Mouse (Mus musculus) bone marrow macrophage, adult 2 months (primary cell): Measurements from ENCODE around the gene Hemgn. TPM values are rescaled to one million over a fixed set of nuclear protein-coding genes. Genes with fewer than 3 reads are reported as not detected.

ENCODE experiments used
- H3K27ac ChIP-seq: 2 replicates; pipeline ENCODE4 v1.5.1; 2012; ENCODE audit warnings: low read depth, low read length; ENCODE audit not compliant: insufficient read depth
- H3K4me1 ChIP-seq: 2 replicates; pipeline ENCODE4 v1.6.1; 2012; ENCODE audit warnings: low read length; ENCODE audit not compliant: control insufficient read depth, insufficient read depth
- H3K4me3 ChIP-seq: 2 replicates; pipeline ENCODE4 v1.5.1; 2012; ENCODE audit warnings: mild to moderate bottlenecking, low read length, moderate library complexity; ENCODE audit not compliant: insufficient read depth
- CTCF ChIP-seq: IDR thresholded peaks from 2 replicates; pipeline ENCODE4 v1.5.1; 2012; ENCODE audit warnings: low read depth, mild to moderate bottlenecking, low read length, moderate library complexity
- POLR2A ChIP-seq: IDR thresholded peaks from 2 replicates; pipeline ENCODE4 v1.6.1; 2012; ENCODE audit warnings: mild to moderate bottlenecking, low read depth, low read length, borderline replicate concordance
- polyA plus RNA-seq: library from polyadenylated mRNA; stranded (reverse); fragments of >200 nt; gene quantifications from 2 replicates; pipeline ENCODE4 v1.2.4, GENCODE M21; 2012; ENCODE audit not compliant: missing spikeins, insufficient read depth, insufficient read length

Gene Hemgn
- polyA plus RNA-seq, result not detected in 2 replicates

DNA sequence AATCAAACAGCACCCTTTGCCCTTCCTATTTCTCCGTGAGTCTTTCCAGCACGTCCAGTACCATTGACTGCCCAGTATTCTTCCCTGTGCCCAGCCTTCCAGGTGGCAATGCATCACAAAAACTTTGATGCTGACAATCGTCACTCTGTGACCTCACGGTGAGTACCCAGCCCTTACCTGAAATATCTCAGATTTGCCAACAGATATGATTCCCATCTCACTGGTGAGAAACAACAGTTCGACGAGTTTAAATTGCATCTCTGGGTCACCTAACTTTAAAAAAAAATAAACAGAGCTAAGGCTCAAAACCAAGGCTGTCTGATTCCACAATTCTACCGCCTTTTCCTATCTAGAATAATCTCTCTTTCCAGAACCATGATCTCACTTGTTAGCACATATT lies at the start of gene Hemgn:
TSS of gene Hemgn (minus strand) at position 101 of the 400 bp plus-strand sequence.
- H3K4me1 ChIP-seq, result peaks cover 40% of the 10 kb centered on the region
- no peak within 1 kb of the TSS for H3K27ac ChIP-seq
- TF ChIP-seq POLR2A, result no peak
- no peak for TF ChIP-seq CTCF
- H3K4me3 ChIP-seq, result no peak within 1 kb of the TSS

DNA sequence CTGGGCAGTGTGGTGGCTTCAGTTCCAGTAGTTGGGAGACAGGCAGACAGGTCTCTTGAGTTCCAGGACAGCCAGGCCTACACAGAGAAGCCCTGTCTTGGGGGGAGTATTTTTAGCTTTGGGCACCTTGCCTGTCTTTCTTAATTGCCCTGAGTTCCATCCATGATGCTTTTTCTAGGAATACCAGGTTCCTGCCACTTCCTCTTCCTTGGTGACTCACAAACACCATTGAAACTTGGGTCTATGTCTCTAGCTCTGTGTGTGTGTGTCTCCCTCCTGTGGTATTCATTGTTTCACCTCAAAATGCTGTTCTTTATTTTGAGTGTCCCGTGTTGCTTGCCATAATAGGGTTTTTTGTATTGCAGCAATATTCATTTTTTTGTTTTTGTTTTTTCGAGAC lies 45.1 kb upstream of the Hemgn start:
- H3K27ac ChIP-seq, result no peak overlapping the region
- H3K4me1 ChIP-seq, result peaks cover 51% of the 10 kb centered on the region
- TF ChIP-seq CTCF (no peak), POLR2A (no peak)
- H3K4me3 ChIP-seq, result no peak overlapping the region

DNA sequence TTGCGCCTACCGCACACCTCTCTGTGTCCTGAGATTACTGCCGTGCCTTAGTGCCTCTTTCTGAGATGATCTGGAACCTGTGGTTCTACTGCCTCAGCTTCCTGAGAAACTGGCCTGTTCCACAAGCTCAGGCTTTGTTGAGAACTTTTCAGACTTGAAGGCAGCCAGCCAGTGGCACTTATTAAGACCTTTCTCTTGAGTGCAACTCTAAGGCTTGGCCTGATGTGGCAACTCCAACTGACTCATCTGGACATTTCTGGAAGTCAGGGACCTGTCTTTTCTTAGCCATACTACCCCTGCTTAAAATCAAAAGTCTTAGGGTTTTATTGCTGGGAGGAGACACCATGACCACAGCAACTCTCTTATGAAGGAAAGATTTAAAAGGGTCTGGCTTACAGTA lies 43.9 kb upstream of the Hemgn start:
- TF ChIP-seq CTCF, result no peak
- no peak for TF ChIP-seq POLR2A
- H3K4me3 ChIP-seq, result no peak overlapping the region
- peaks cover 51% of the 10 kb centered on the region for H3K4me1 ChIP-seq
- H3K27ac ChIP-seq, result peak overlapping the region; percentile 37

DNA sequence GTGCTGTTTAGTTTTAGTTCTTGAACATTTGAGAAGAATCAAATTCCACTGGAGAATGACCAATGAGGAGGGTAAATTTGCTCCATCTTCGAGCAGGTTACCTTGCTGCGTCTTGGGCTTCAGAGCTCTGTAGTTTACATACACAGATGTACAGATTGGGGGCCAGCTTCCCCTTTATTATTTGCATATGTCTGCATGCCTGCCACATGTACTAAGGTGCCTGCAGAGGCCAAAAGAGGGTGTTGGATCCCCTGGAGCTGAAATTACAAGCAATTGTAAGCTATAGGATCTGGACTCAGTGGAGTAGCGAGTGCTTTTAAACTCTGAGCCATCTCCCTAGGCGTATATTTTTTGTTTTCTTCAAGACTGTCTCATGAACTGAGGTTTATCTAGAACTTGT lies 43.5 kb upstream of the Hemgn start:
- peak overlapping the region; percentile 37 for H3K27ac ChIP-seq

DNA sequence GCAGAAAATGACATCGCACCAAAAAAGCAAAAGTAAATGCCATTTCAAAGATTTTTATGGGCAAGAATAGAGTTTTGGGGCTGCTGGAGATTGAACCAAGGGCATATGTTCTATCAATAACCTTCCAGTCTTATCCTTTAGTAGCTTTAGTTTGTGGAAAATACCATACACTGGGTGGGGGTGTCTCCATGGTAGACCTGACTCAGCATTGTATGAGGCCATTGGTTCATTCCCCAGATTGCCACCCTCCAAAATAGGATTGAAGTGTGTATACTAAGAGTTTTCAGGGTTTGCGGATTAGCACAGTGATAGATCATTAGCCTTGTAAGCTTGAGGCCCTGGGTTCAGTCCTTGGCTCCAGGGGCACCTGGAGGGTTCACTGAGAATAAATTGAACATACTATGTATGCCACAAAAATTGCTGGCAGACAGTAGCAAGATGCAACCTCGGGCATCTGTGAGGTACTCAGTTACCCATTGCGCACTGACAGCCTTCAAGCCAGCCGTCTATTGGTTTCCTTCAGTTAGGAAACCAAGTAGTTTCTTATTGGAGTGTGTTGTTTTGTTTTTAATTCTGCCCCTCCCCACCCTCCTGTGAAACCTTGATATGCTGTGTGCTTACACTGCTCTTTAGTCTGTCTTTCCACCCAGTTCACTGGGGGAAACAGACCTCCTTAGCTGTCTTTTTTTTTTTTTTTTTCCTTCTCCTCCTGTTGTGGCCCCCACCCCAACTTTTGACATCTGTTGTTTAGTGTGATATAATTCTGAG lies 41.0 kb upstream of the Hemgn start:
- no peak for TF ChIP-seq CTCF
- no peak for TF ChIP-seq POLR2A
- Histone ChIP-seq H3K27ac (peak overlapping the region; percentile 95; the same call in 1 of the 2 replicates), H3K4me3 (peak overlapping the region; percentile 69; the same call in 1 of the 2 replicates), H3K4me1 (peaks cover 50% of the 10 kb centered on the region)

More for the DNA sequence above, 43.5 kb upstream of the Hemgn start:
- H3K4me3 ChIP-seq, result no peak overlapping the region
- H3K4me1 ChIP-seq, result peaks cover 51% of the 10 kb centered on the region
- TF ChIP-seq CTCF (no peak), POLR2A (no peak)

DNA sequence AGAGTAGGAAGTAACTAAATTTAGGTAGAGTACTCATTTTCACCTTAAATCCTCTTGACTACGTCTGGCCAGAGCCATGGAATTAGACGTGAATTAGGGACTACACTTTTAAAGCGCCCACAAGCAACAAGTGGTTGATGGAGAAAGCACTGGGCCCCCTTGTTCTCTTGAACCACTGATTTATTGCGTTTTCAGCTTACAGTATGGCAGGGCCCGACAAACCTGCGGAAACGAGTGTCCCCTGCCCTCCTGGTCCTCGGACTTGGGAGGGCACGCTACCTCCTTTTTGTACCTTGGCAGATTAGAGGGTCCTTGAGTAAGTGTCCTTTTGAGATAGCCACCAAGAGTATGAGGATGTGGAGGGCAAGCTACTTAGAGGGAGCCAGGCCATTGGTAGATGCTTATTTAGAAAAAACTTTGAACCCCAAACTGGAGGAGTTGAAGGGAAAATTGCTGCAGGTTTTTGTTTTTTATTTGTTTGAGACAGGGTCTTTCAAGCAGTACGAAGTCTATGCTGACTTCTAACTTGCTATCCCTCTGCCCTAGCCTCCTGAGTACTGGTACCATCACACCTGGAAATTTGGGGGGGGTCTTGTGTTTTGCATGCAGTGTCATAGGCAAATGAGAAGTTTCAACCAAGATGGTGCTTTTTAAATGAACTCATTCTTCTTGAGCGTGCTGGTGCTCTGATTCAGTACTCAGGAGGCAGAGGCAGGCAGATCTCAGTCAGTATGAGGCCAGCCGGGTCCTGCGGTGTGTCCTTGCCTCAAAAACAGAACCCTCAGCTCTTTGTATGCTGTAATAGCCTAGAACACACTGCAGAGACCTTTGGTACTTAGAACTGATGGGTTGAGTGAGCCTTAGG lies 39.8 kb upstream of the Hemgn start:
- Histone ChIP-seq H3K4me1 (peaks cover 44% of the 10 kb centered on the region), H3K4me3 (peak overlapping the region; percentile 69), H3K27ac (peak overlapping the region; percentile 95)
- TF ChIP-seq POLR2A (no peak), CTCF (no peak)

DNA sequence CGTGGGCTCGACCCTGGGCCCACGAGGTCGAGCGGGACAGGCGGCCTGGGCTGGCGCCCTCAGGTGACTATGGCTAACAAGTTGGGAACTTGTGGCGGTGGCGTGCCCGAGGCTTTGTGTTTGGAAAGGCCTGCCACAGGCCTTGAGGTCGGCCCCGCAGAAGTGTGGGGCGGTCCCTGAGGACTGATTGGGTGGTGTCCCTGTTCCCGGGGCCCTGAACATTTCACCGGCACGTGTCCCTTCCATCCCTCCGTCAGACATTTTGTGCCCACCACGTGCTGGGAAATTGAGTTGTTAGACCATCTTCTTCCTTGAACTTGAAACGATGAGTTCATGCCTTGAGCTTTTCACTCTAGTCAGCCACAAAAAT lies 39.2 kb upstream of the Hemgn start:
- Histone ChIP-seq H3K4me3 (peak overlapping the region; percentile 69), H3K27ac (peak overlapping the region; percentile 95), H3K4me1 (peaks cover 44% of the 10 kb centered on the region)
- TF ChIP-seq POLR2A (no peak), CTCF (no peak)

DNA sequence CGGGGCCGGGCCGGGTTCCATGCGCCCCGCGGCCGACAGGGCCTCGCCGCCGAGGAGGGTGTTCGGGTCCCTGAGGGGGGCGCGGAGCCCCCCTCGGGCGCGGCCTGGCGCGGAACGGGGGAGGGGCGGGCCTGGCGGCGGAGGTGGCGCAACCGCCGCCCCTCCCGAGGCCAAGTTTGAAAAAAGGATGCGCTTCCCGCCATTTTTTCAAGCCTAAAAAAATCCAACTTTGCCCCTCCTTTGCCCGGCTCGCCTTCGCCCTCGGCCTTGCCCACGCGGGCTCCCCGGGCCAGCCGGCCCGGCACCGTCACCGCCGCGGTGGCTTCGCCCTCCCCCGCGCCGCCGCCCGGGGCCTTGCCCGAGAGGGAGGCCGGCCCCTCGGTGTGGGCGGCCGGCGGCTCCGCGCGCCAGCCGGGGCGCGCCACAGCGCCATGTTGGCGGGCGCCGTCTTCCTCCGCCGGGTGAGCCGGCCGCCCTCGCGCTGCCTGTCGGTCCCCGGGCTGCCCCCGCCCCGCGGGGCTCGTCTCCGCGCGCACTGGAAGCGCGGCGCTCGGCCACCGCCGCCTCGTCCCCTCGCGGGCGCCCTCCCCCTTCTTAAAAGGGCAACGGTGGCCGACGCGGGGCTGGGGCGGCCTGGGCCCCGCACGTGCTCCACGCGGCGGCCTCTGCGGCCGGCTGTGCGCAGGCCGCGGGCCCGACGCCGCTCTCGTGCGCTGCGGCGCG lies 38.6 kb upstream of the Hemgn start:
- Histone ChIP-seq H3K27ac (peak overlapping the region; percentile 95), H3K4me1 (peaks cover 41% of the 10 kb centered on the region), H3K4me3 (peak overlapping the region; percentile 69)
- TF ChIP-seq POLR2A (no peak), CTCF (no peak)

DNA sequence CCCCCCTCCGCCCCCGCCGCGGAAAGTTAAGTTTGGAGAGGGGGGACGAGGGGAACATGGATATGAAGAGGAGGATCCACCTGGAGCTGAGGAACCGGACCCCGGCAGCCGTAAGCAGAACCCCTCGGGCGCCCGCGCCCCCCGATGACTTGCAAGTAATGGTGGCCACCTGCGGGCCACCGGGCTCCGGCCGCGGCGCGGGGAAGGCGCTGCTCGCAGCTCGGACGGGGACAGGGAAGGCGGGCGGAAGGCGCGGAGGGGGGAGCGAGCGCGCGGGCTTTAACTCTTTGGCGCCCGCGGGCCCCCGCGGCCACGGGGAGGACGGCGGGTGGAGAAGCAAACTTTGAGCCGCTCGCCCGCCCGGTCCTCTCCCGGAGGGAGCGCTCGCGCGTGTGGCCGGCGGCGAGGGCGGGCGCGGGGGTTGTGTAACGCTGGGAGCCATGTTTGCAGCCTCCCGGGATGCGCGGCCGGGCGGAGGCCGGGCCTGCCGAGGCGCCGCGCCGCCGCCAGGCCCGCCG lies 38.0 kb upstream of the Hemgn start:
- Histone ChIP-seq H3K4me3 (peak overlapping the region; percentile 69), H3K4me1 (peaks cover 35% of the 10 kb centered on the region)

More for the DNA sequence above, 38.0 kb upstream of the Hemgn start:
- TF ChIP-seq POLR2A, result no peak
- TF ChIP-seq CTCF, result no peak
- peak overlapping the region; percentile 95 for H3K27ac ChIP-seq
